9 mouse cellular contexts compared by ENCODE assay signal in the genomic region with DNA sequence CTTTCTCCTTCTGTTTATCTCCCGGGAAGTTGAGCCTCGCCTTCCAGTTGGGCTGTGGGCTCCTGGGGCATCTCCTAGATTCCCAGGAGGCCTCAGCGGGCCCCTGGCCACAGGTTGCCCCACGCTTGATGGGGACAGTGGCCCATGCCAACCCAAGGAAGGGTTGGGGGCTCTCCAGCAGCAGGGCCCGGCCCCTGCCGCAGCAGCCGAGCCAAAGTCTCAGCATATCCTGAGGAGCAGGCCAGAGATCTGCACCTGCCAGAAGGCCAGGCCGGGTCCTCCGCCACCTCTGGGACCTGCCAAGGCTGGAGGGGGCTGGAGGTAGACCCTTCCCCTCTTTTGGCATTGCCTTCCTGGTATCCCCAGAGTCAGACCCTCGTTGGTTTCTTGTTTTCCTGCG. TPM values are rescaled to one million over a fixed set of nuclear protein-coding genes. Genes with fewer than 3 reads are reported as not detected.
DNase-seq lines count a peak whose midpoint lies in the region; ATAC-seq and TF ChIP-seq lines count a peak whose summit lies in the region.
"Had no signal": no experiment of that assay in that cellular context is flagged by ENCODE, and none has a peak within 500 bp of the region (broad histone marks: within the 10 kb centered on the region; RNA-seq: fewer than 3 reads in every experiment).

No protein-coding gene starts in this region.

- intact Hi-C loops in gastrocnemius, postnatal 14 days (cut with DNase I; ENCODE audit: low total_unique reads): no loop called here

- H3K4me3 ChIP-seq in stomach, embryonic 14.5 days (ENCODE audit: low read depth, low read length): peak overlapping the region; percentile 37; the same call in 1 of the 2 replicates
- H3K4me3 ChIP-seq in stomach, postnatal 0 days (ENCODE audit: low read depth, low read length): no peak overlapping the region
- H3K4me3 ChIP-seq in midbrain, embryonic 10.5 days: peak overlapping the region; percentile 66
- H3K4me3 ChIP-seq: erythroblast, embryonic 14.5 days had no signal

- TF ChIP-seq EP300 in stomach, postnatal 0 days (optimal IDR thresholded peaks at IDR 0.05): no peak

- DNase-seq in cerebellum, adult 11 months: peak; percentile 55
- no peak for DNase-seq in stomach, postnatal 0 days (ENCODE audit: low spot score)
- peak; percentile 26 for DNase-seq in midbrain, embryonic 10.5 days (ENCODE audit: low spot score)
- no peak for DNase-seq in thymus, postnatal 14 days
- DNase-seq in yolk sac, embryonic 10.5 days (ENCODE audit: low spot score): no peak
- no peak for DNase-seq in gastrocnemius, postnatal 14 days

- peaks cover 48% of the 10 kb centered on the region for H3K27me3 ChIP-seq in stomach, embryonic 14.5 days (ENCODE audit: control insufficient read depth, insufficient read depth, low read length)
- H3K27me3 ChIP-seq in stomach, postnatal 0 days (ENCODE audit: control insufficient read depth, insufficient read depth, low read length): peaks cover 25% of the 10 kb centered on the region
- peaks cover 64% of the 10 kb centered on the region for H3K27me3 ChIP-seq in midbrain, embryonic 10.5 days (ENCODE audit: low read depth, poor library complexity, severe bottlenecking)

- H3K36me3 ChIP-seq in stomach, embryonic 14.5 days (ENCODE audit: control insufficient read depth, insufficient read depth, low read length): no peaks in the 10 kb centered on the region
- no peaks in the 10 kb centered on the region for H3K36me3 ChIP-seq in stomach, postnatal 0 days (ENCODE audit: control insufficient read depth, insufficient read depth, low read length)
- no peaks in the 10 kb centered on the region for H3K36me3 ChIP-seq in midbrain, embryonic 10.5 days

- no peaks in the 10 kb centered on the region; the same call in 1 of the 2 replicates for H3K9me3 ChIP-seq in stomach, embryonic 14.5 days (ENCODE audit: control insufficient read depth, low read depth, low read length)
- no peaks in the 10 kb centered on the region for H3K9me3 ChIP-seq in stomach, postnatal 0 days (ENCODE audit: control insufficient read depth, low read length)
- H3K9me3 ChIP-seq in midbrain, embryonic 10.5 days (replicated peaks): no peaks in the 10 kb centered on the region; the same call in 1 of the 2 replicates

- no peak overlapping the region for H3K9ac ChIP-seq in stomach, embryonic 14.5 days (replicated peaks; ENCODE audit: low read depth, low read length)
- H3K9ac ChIP-seq in stomach, postnatal 0 days (ENCODE audit: low read length): no peak overlapping the region

- no peak for ATAC-seq in cerebellum, adult (ENCODE audit: insufficient number of reproducible peaks, low FRiP score, low TSS enrichment)
- ATAC-seq in stomach, embryonic 14.5 days (ENCODE audit: insufficient number of reproducible peaks, insufficient read depth, low FRiP score, low read depth): no peak
- no peak for ATAC-seq in stomach, postnatal 0 days (ENCODE audit: low FRiP score, low TSS enrichment)

- WGBS in stomach, embryonic 14.5 days: 4% methylated on average over 11 of the region's 11 CpGs
- WGBS in stomach, postnatal 0 days: 4% methylated on average over 11 of the region's 11 CpGs
- WGBS in midbrain, embryonic 10.5 days: 2% methylated on average over 11 of the region's 11 CpGs

- no peak for TF ChIP-seq CTCF in stomach, postnatal 0 days (IDR thresholded peaks at IDR 0.05; ENCODE audit: low read depth)

- no peak overlapping the region for H3K27ac ChIP-seq in stomach, embryonic 14.5 days (ENCODE audit: low read length)
- no peak overlapping the region for H3K27ac ChIP-seq in stomach, postnatal 0 days (replicated peaks)
- H3K27ac ChIP-seq in midbrain, embryonic 10.5 days (replicated peaks): peak overlapping the region; percentile 72

- peak overlapping the region; percentile 80; the same call in 1 of the 2 replicates for H3K4me2 ChIP-seq in stomach, embryonic 14.5 days (replicated peaks; ENCODE audit: low read depth, low read length)
- H3K4me2 ChIP-seq in stomach, postnatal 0 days (replicated peaks; ENCODE audit: low read depth): no peak overlapping the region

- H3K4me1 ChIP-seq in stomach, embryonic 14.5 days (ENCODE audit: control insufficient read depth, insufficient read depth, low read length): no peaks in the 10 kb centered on the region; the same call in 1 of the 2 replicates
- H3K4me1 ChIP-seq in stomach, postnatal 0 days (replicated peaks; ENCODE audit: control insufficient read depth, insufficient read depth): no peaks in the 10 kb centered on the region
- peaks cover 27% of the 10 kb centered on the region for H3K4me1 ChIP-seq in midbrain, embryonic 10.5 days

RNA-seq across cellular contexts. Expression of a gene that starts 1.6 kb away (rescaled TPM):
- polyA plus RNA-seq in stomach, embryonic 14.5 days (2014; fragmentation: Nextera tagmentation; extraction: Ambion mirVana): 3.4 and 3.6 TPM in 2 replicates
- polyA plus RNA-seq in stomach, postnatal 0 days (2015; fragmentation: Nextera tagmentation; extraction: Ambion mirVana): 1.7 and 2.1 TPM in 2 replicates
- polyA plus RNA-seq in midbrain, embryonic 10.5 days (2016; fragmentation: Nextera tagmentation; extraction: Ambion mirVana): 11.9 and 18.7 TPM in 2 replicates
- total RNA-seq in gastrocnemius, postnatal 14 days (2021): under 1 TPM in 1 of 2 experiments, not detected in 1; 0.09 TPM
- polyA plus RNA-seq: erythroblast, embryonic 14.5 days had no signal

Comparison
In these comparisons a context has a peak if more than half of its experiments do, and no peak if none do; other contexts are left out.
1. DNase-seq: peak in cerebellum, adult 11 months (single experiment) and midbrain, embryonic 10.5 days (single experiment); none in stomach, postnatal 0 days (single experiment), thymus, postnatal 14 days (single experiment), yolk sac, embryonic 10.5 days (single experiment) and gastrocnemius, postnatal 14 days (single experiment).